Mouse (Mus musculus) telencephalon, adult 2 months (tissue): ENCODE measurements around the gene Phf19.

Experiments used
- DNase-seq: peaks from one replicate; pipeline ENCODE4 v3.0.0-alpha.2; 2011; ENCODE audit warnings: low read depth, low spot score

The Phf19 gene

GRCm38 (mm10) chr2:34938269-34939208 is 24.7 kb upstream of the Phf19 start:
- no peak for DNase-seq

DNA sequence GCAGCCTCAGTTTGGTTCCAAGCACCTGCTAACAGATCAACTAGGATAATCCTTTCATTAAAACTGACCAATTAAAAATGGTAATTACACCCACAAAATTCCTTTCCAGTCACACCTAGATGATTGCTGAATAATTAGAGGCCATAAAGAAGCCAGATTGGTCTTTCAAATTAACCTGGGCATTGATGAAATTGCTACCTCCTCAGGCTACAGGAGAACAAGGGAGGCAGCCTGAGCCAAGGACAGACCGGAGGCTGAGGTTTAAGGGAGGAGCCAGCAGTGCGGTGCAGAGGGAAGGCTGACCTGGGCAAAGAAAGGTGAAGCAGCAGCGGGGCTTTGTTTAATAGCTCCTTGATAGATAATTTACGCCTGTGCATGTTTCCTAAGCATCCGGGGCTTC is 23.6 kb upstream of the Phf19 start:
- no peak for DNase-seq

GRCm38 (mm10) chr2:34927320-34927719 is 13.5 kb upstream of the Phf19 start:
- no peak for DNase-seq

DNA sequence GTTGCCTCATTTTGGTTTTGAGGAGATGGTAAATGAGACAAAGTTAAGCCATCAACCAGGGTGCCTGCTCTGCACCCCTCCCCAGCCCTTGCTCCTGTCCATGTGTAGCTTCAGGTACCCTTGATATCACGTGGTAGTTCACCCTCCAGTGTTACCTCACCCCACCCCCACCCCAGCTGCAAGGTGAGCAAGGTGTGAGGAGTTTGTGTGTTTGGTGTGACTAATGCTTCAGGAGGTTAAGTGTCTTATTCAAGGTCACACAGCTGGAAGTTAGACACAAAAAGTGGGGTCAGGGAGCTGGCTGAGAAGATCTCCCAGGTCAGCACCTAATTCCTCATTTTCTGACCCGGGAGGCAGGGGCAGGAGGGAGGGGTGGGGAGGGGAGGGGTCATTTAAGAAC is 8.9 kb upstream of the Phf19 start:
- DNase-seq = no peak

DNA sequence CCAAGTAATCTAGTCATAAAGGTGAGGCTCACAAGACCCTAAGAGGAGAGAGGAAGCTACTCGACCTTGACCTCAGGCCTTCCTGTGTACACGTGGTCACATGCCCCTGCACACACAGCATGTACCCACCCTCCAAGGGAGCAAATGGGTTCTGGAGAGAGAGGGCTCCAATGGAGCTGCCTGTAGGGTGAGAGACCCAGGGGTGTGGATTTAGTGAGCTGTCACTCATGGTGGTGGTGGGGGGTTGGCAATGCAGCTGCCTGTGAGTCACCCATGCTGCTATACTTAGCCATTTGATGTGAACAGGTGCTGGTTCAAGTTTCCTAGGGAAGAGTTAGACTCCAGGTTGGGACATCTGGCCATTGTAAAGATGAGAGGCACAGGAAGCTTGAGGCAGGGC is 6.3 kb upstream of the Phf19 start:
- DNase-seq = no peak

DNA sequence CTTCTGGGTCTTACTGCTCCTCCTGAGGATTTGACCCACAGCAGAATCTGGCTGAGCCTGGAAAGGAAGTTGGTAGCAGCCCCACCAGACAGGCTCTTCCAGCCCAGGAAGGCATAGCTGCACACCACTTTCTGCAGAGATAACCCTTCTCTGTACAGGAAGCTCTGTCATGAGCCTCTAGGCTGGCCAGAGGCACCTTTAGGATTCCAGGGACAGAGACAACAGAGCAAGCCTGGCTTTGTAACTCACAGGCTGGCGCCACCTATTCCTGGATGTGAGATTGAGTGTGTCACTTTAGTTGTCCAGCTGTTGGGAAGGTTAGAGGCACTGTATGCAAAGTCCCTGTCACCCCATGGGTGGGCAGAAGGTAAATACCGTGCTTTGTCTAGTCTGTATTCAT is 1.3 kb upstream of the Phf19 start:
- no peak for DNase-seq

GRCm38 (mm10) chr2:34914823-34915082 is 927 bp upstream of the Phf19 start:
- DNase-seq = no peak

- no peak for DNase-seq
Observed at GRCm38 (mm10) chr2:34914069-34914822, 420 bp upstream of the Phf19 start.

DNA sequence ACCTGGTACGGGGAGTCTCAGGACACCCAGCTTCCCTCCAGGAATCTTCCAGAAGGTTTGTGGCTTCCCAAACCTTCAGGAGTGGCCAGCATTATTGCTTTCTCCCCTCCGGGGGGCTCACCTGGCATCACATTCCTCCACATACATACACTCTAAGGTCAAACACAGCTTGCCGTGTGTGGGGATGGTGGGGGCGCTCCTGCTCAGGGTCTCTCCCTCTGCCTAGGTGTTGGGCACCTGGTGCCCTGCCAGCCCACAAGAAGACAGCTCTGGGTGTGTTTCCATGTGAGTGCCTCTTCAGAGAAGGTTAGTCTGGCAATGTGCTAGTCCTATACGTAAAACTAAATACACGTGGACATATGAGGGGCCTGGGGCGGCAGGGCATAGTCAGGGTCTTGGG is 1.2 kb downstream of the Phf19 start:
- no peak for DNase-seq

DNA sequence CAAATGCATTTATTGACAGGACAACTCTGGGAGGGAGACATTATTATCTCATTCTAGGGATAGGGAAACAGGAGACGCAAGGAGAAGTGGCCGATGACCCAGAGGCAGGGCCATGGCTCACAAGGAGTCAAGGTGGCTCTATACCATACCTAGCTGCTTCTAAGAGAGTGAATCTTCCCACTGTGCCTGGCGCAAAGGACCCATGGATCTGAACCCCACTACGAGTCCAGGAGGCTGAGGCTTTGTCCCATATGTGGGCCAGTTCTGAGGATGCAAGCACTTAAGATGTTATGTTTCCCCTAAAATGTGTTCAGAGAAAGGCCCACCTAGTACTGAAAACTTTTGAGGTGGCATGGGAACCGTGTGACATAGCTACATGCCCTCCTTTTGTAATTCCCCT is 2.0 kb downstream of the Phf19 start:
- DNase-seq = no peak

- no peak for DNase-seq
Observed at GRCm38 (mm10) chr2:34909719-34910118, 4.1 kb downstream of the Phf19 start.

GRCm38 (mm10) chr2:34906861-34907604 is 6.8 kb downstream of the Phf19 start:
- peak; percentile 29 for DNase-seq

DNA sequence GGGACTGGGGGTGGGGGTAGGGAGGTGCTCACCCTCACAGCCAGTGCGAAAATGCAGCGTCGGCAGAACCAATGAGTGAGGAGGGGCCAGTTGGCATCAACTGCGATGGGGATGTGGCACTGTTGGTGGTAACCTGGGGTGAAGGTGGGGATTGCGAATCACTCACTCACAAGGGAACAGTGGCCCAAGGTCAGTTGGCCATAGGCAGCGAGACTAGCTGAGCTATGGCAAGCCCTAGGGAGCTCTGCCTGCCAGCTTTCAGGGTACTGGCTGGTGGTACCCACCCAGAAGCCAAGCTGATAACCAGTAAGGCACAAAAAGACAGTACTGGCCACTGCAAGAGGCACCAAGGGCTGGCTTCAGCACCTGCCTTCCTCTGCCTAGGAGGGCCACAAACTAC is 7.4 kb downstream of the Phf19 start:
- DNase-seq = no peak

DNA sequence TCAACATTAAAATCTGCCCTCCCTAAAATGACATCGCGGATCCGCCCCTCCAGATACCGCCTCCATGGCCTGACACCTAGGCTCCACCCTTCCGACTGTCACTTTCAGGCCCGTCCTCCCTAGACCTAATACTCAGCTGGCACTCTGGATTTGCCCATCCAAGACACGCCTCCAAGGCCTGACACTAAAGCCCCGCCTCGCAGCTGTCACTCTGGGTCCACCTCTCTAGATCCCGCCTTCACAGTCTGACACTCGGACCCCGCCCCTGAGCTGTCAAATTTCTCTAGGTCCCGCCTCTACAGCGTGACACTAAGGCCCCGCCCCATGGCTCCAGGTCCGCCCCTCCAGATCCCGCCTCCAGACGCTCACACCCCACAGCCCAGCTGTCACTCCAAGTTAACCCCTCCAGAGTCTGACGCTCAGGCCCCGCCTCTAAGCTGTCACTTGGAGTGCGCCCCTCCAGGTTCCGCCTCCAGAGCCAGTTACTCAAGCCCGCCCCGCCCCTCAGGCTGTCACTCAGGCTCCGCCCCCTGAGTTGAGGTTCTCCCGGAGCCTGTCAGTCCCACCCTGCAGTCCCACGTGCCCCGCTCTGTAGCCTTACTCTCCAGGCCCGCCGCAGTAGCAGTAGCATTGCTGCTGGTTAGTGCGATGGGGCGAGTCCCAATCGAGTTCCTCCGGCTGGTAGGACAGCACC is 8.8 kb downstream of the Phf19 start:
- peak; percentile 99 for DNase-seq

DNA sequence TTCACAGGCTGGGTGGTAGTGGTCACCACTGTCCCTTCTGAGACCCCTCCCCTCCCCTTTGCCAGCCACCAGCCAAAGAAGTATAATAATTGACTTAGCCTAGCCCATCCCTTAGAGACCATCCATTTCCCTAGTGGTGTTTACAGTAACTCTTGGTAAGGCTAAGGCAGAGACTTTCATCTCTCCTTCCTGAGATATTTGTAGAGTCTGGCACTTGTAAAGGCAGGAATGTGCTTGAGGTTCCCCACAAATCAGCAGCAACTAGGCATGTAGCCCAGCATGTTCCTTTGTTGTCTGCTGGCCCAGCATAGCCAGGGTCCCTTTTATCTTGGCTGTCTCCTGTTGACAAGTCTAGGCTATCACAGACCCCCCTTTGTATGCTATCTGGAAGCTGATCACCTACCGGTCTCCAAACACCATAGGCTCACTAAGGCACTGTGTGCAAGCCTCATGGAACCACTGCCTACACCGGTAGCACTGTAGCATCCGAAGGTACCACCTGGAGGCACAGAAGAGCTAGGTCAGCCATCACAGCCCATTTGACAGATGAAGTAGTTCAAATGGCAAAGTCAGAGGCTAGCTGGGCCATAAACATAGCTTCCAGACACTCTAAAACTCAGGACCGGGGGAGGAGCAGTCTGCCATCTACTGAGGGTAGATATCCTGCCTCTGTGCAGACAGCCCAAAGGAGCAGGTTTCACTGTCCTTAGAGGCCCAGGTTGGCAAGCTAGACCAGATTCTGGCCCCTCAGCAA is 10.0 kb downstream of the Phf19 start:
- no peak for DNase-seq

DNA sequence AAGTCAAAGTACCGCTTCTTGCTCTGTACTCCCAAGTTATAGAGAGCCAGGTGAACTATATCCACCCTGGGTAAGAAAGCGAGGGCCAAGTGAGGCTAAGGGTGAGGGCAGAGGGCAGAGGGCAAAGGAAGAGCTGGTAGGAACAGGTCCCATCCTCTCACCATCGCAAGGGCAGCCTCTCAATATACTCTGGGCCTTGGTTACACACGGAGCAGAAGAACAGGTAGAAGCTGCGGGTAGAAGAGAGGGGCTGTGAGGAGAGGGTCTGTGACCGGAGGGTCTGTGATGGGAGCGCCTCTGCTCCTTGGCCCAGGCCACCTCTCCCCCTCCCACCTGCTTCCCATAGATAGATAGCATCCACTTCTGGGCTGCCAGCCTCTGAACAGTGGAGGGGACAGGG is 10.6 kb downstream of the Phf19 start:
- DNase-seq = no peak

GRCm38 (mm10) chr2:34902731-34903130 is 11.1 kb downstream of the Phf19 start:
- no peak for DNase-seq

DNA sequence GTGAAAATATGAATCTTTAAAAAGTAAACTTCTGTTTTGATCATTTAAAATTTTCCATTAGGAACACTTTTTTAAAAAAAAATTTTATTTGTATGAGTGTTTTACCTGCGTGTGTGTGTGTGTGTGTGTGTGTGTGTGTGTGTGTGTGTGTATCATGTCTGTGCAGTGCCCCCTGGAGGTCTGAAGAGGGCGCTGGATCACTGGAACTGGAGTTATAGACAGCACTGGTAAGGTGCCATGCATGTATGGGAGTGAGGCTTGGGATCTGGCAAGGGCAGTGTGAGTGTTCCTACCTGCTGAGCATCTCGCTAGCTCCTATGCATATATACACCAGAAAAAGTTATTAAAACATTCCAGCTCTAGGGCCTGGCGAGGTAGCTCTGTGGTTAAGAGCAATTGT is 12.1 kb downstream of the Phf19 start:
- no peak for DNase-seq

DNA sequence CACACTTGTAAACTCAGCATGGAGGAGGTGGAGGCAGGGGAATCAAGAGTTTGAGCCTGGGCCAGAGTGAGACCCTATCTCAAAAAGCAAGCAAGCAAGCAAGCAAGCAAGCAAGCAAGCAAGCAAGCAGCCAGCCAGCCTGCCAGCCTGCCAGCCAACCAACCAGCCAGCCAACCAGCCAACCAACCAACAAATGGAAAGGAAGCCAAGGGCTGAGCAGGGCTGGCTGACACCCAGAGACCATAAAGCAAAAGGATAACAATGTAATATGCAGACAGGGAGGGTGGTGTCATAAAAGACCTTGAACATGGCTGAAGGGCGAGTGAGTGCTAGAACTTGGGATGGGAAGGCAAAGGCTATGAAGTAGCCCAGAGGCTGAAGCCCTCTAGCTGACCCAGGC is 13.4 kb downstream of the Phf19 start:
- DNase-seq = no peak

GRCm38 (mm10) chr2:34899682-34900081 is 14.1 kb downstream of the Phf19 start:
- no peak for DNase-seq

GRCm38 (mm10) chr2:34897820-34898219 is 16.0 kb downstream of the Phf19 start:
- DNase-seq = no peak
